Mouse (Mus musculus) central nervous system, embryonic 18 days (tissue): ENCODE data around the gene Arhgef15. TPM values are rescaled to one million over a fixed set of nuclear protein-coding genes. Genes with fewer than 3 reads are reported as not detected.

Experiments
- polyA plus RNA-seq: library from polyadenylated mRNA; depleted of rRNA; stranded (reverse); fragments of >200 nt; gene quantifications from 2 replicates; pipeline ENCODE4 v1.2.3, GENCODE M21; 2012; rRNA removed

Gene Arhgef15
- polyA plus RNA-seq: 32.4 and 33.6 TPM in 2 replicates

GRCm38 (mm10) chr11:68957308-68957707 is at the start of gene Arhgef15:
TSS of gene Arhgef15 (minus strand) at chr11:68957480.

GRCm38 (mm10) chr11:68975085-68975484 is 17.8 kb upstream of the Arhgef15 start, which contains the start of gene Rangrf:
TSS of gene Rangrf (minus strand) at chr11:68975185.

GRCm38 (mm10) chr11:68967337-68968282 is 10.3 kb upstream of the Arhgef15 start, which contains the start of gene Slc25a35:
TSS of gene Slc25a35 (plus strand) at chr11:68968131.

GRCm38 (mm10) chr11:68926981-68927380 is 30.3 kb downstream of the Arhgef15 start, which contains the start of gene Odf4:
TSS of gene Odf4 (minus strand) at chr11:68927081.

GRCm38 (mm10) chr11:68901351-68902046 is 55.8 kb downstream of the Arhgef15 start, which contains the start of gene Rpl26:
TSS of gene Rpl26 (plus strand) at chr11:68901583.

Other genes with a start within 250 kb of the Arhgef15 start
- gene Ndel1, start 85.6 kb downstream of the Arhgef15 start, polyA plus RNA-seq: 82.7 and 83.6 TPM in 2 replicates
- 0.05 and 0.34 TPM in 2 replicates for gene Rnf222, start 68.9 kb downstream of the Arhgef15 start, polyA plus RNA-seq
- 2,315 and 2,419 TPM in 2 replicates for gene Rpl26, start 55.9 kb downstream of the Arhgef15 start, polyA plus RNA-seq
- 3.6 and 4.3 TPM in 2 replicates for gene Odf4, start 30.4 kb downstream of the Arhgef15 start, polyA plus RNA-seq
- gene Slc25a35, start 10.7 kb upstream of the Arhgef15 start, polyA plus RNA-seq: 2.6 and 2.7 TPM in 2 replicates
- 26.9 and 31.1 TPM in 2 replicates for gene Rangrf, start 17.7 kb upstream of the Arhgef15 start, polyA plus RNA-seq
- gene Pfas, start 51.0 kb upstream of the Arhgef15 start, polyA plus RNA-seq: 21.3 and 22.2 TPM in 2 replicates
- 102 and 109 TPM in 2 replicates for gene Ctc1, start 58.4 kb upstream of the Arhgef15 start, polyA plus RNA-seq
- 16.9 and 19.1 TPM in 2 replicates for gene Aurkb, start 88.2 kb upstream of the Arhgef15 start, polyA plus RNA-seq
- gene Borcs6, start 102.2 kb upstream of the Arhgef15 start, polyA plus RNA-seq: 25.1 and 25.6 TPM in 2 replicates
- gene Tmem107, start 113.3 kb upstream of the Arhgef15 start, polyA plus RNA-seq: 32.3 and 33.9 TPM in 2 replicates
- gene Vamp2, start 131.0 kb upstream of the Arhgef15 start, polyA plus RNA-seq: 324 and 361 TPM in 2 replicates
- 11.5 and 13.7 TPM in 2 replicates for gene Per1, start 137.7 kb upstream of the Arhgef15 start, polyA plus RNA-seq
- gene Hes7, start 162.9 kb upstream of the Arhgef15 start, polyA plus RNA-seq: 1.6 and 1.7 TPM in 2 replicates
- gene 9130213A22Rik, start 165.1 kb upstream of the Arhgef15 start, polyA plus RNA-seq: 1.2 TPM in 2 replicates
- 16.7 and 18.3 TPM in 2 replicates for gene Aloxe3, start 168.4 kb upstream of the Arhgef15 start, polyA plus RNA-seq
- 0.49 and 1.0 TPM in 2 replicates for gene Alox12b, start 199.5 kb upstream of the Arhgef15 start, polyA plus RNA-seq
- gene Alox8, start 240.4 kb upstream of the Arhgef15 start, polyA plus RNA-seq: 0.36 and 0.44 TPM in 2 replicates